Mouse (Mus musculus) kidney, postnatal 0 days (tissue): Measurements from ENCODE around the gene Spc25. TPM values are rescaled to one million over a fixed set of nuclear protein-coding genes. Genes with fewer than 3 reads are reported as not detected.

ENCODE experiments used
- ATAC-seq: fragments of 200-750 bp; cut with Nextera tagmentation; replicated peaks from 2 replicates; pipeline ENCODE4 v1.8.0; 2017; ENCODE audit warnings: low read depth, moderate number of reproducible peaks, moderate TSS enrichment, moderate library complexity; ENCODE audit not compliant: low FRiP score
- DNase-seq: peaks from one replicate; pipeline ENCODE4 v3.0.0-alpha.2; 2016; ENCODE audit warnings: low spot score
- H3K27ac ChIP-seq: fragments of 300-500 bp; sonication (generic); 2 replicates; pipeline ENCODE4 v1.5.1; 2014; ENCODE audit warnings: mild to moderate bottlenecking
- H3K27me3 ChIP-seq: fragments of 300-500 bp; sonication (generic); 2 replicates; pipeline ENCODE4 v1.6.1; 2014; ENCODE audit warnings: low read length, mixed read lengths; ENCODE audit not compliant: insufficient read depth
- H3K36me3 ChIP-seq: fragments of 300-500 bp; sonication (generic); 2 replicates; pipeline ENCODE4 v1.6.1; 2014; ENCODE audit warnings: low read length, mixed read lengths; ENCODE audit not compliant: insufficient read depth
- H3K4me1 ChIP-seq: fragments of 300-500 bp; sonication (generic); replicated peaks from 2 replicates; pipeline ENCODE4 v1.6.1; 2014; ENCODE audit warnings: antibody characterized with exemption, low read length, mixed read lengths; ENCODE audit not compliant: insufficient read depth
- H3K4me2 ChIP-seq: fragments of 300-500 bp; sonication (generic); 2 replicates; pipeline ENCODE4 v1.6.1; 2014; ENCODE audit warnings: mild to moderate bottlenecking, low read length, moderate library complexity, mixed read lengths
- H3K4me3 ChIP-seq: fragments of 300-500 bp; sonication (generic); replicated peaks from 2 replicates; pipeline ENCODE4 v1.5.1; 2014; ENCODE audit warnings: low read depth, low read length
- H3K9ac ChIP-seq: fragments of 300-500 bp; sonication (generic); 2 replicates; pipeline ENCODE4 v1.6.1; 2014; ENCODE audit warnings: low read depth, low read length
- H3K9me3 ChIP-seq: fragments of 300-500 bp; sonication (generic); replicated peaks from 2 replicates; pipeline ENCODE4 v1.6.1; 2016; ENCODE audit warnings: low read length, inconsistent platforms, mixed read lengths
- CTCF ChIP-seq: IDR thresholded peaks from 2 replicates; pipeline ENCODE4 v1.5.1; 2016; ENCODE audit warnings: antibody characterized with exemption, low read depth, mild to moderate bottlenecking, moderate library complexity
- WGBS: fragments of 180-500 bp; shearing (Covaris S2); extraction: QIAGEN DNeasy Blood & Tissue Kit; methylation state at CpG from one replicate; pipeline ENCODE4 v1.1.7; 2014; 5-methylcytosine and 5-hydroxymethylcytosine counted together
- polyA plus RNA-seq: library from polyadenylated mRNA; unstranded; fragments of >200 nt; fragmentation: Nextera tagmentation; extraction: Ambion mirVana; gene quantifications from 2 replicates; pipeline ENCODE4 v1.2.1, GENCODE M21; 2015

The Spc25 gene
- polyA plus RNA-seq, 1 experiment from 2014 or later, result 165 TPM

DNA sequence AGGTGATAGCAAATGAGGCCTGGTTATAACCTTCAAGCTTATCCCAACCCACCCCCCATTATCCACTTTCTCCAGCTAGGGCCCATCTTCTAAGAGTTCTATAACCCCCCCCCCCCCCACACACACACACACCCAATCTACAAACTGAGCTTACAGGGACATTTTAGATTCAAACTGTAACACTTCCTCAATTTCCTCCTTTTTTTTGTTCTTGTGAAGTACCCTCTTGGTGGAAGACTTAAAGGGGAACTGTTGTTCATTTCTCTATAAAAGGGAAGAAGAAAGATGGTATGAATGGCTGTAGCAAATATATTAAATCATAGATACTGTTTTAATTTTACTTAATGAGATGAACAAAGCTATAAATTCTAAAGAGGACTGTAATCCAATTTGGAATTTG is 26.1 kb upstream of the Spc25 start:
- Histone ChIP-seq H3K9me3 (no peaks in the 10 kb centered on the region), H3K4me2 (no peak overlapping the region), H3K27ac (no peak overlapping the region), H3K4me1 (no peaks in the 10 kb centered on the region), H3K27me3 (no peaks in the 10 kb centered on the region), H3K36me3 (no peaks in the 10 kb centered on the region), H3K9ac (no peak overlapping the region), H3K4me3 (no peak overlapping the region)
- DNase-seq (no peak), ATAC-seq (no peak)
- TF ChIP-seq CTCF, result no peak

- Histone ChIP-seq H3K27ac (no peak overlapping the region), H3K4me2 (no peak overlapping the region), H3K4me1 (no peaks in the 10 kb centered on the region), H3K9ac (no peak overlapping the region), H3K27me3 (no peaks in the 10 kb centered on the region), H3K9me3 (no peaks in the 10 kb centered on the region), H3K4me3 (no peak overlapping the region), H3K36me3 (no peaks in the 10 kb centered on the region)
- 66% methylated on average over 2 of the region's 2 CpGs for WGBS
- no peak for TF ChIP-seq CTCF
- no peak for ATAC-seq
- DNase-seq, result no peak
These were observed 24.1 kb upstream of the Spc25 start for GRCm38 (mm10) chr2:69230137-69230536.

DNA sequence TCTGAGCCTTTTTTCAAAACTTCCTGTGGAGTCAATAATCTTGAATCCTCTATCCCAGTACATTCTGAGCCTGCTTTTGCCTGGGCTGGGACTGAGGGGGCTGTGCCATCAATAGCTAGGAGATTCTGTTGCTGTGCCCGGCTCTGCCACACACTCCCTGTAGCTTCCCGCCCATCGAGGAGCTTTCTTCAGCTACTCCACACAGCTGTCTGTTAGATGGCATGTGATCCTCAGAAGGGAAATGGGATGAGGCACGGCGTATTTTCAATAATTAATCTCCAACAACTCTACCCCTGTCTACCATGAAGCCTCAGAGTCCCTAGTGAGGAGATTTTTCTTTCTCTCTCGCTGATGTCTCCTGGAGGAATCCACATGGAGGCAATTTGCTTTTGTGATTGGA is 22.6 kb upstream of the Spc25 start:
- Histone ChIP-seq H3K9ac (no peak overlapping the region), H3K4me1 (no peaks in the 10 kb centered on the region), H3K4me3 (no peak overlapping the region), H3K4me2 (no peak overlapping the region), H3K36me3 (no peaks in the 10 kb centered on the region), H3K9me3 (no peaks in the 10 kb centered on the region), H3K27ac (no peak overlapping the region), H3K27me3 (no peaks in the 10 kb centered on the region)
- DNase-seq, result no peak
- WGBS, result 72% methylated on average over 6 of the region's 6 CpGs
- no peak for TF ChIP-seq CTCF
- no peak for ATAC-seq

DNA sequence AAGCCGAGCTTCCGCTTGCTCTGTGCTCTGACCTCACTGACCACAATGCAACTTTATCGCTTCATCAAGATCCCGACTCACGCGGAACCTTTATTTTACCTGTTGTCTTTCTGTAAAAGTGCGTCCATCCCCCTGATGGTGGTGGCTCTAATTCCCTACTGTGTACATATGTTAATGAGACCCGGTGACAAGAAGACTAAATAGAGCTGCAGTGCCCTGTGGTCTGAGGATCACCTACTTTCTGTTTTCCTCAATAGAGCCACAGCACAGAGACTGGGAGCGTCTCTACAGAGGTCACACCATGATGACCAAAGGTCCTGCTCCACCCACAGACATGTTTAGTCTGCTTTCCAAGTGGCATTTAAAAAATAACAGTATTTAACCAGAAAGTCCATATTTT is 20.9 kb upstream of the Spc25 start:
- H3K27ac ChIP-seq, result no peak overlapping the region
- no peaks in the 10 kb centered on the region for H3K36me3 ChIP-seq
- H3K27me3 ChIP-seq, result no peaks in the 10 kb centered on the region
- no peak overlapping the region for H3K9ac ChIP-seq
- H3K4me2 ChIP-seq, result no peak overlapping the region
- DNase-seq (no peak), ATAC-seq (no peak)
- no peak overlapping the region for H3K4me3 ChIP-seq
- 92% methylated on average over 9 of the region's 9 CpGs for WGBS
- TF ChIP-seq CTCF, result no peak
- H3K9me3 ChIP-seq, result no peaks in the 10 kb centered on the region
- H3K4me1 ChIP-seq, result no peaks in the 10 kb centered on the region

DNA sequence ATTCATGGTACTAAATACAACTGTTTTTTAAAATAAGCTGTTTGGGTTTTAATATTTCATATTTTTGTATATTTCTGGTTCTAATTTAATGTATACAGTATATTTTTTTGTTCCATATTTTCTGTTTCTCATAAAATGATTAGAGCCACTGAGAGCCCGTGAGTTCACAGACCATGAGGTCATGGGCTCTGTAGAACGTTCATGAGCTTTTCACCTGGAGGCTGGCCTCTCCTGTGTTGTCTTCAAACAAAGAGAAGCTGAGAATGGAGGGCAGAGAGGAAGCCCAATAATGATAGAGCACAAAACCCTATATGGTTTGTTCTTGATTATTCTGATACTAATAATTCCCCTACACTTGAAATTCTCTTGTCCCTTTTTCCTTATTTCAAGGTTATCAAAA is 18.7 kb upstream of the Spc25 start:
- Histone ChIP-seq H3K27ac (no peak overlapping the region), H3K4me2 (no peak overlapping the region), H3K27me3 (no peaks in the 10 kb centered on the region), H3K9ac (no peak overlapping the region), H3K4me1 (no peaks in the 10 kb centered on the region), H3K4me3 (no peak overlapping the region), H3K36me3 (no peaks in the 10 kb centered on the region), H3K9me3 (no peaks in the 10 kb centered on the region)
- 71% methylated on average over 2 of the region's 2 CpGs for WGBS
- no peak for ATAC-seq
- DNase-seq, result no peak
- TF ChIP-seq CTCF, result no peak

DNA sequence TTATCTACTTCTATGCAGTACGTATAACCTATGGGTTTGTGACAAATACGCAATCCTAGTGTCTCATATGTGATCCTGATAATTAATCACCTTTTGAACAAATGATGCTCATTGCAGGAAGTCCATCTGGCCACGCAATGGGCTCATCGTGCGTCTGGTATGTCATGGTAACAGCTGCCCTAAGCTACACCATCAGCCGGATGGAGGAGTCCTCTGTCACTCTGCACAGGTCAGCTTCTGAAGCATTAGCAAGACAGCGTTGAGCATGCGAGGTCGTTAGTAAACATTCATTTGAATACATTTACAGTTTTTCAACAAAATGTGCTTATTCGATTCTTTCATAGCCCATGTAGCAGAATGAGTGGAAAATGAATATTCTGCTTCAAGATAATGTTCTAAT is 16.8 kb upstream of the Spc25 start:
- TF ChIP-seq CTCF, result no peak
- no peaks in the 10 kb centered on the region for H3K4me1 ChIP-seq
- no peak overlapping the region for H3K9ac ChIP-seq
- H3K9me3 ChIP-seq, result no peaks in the 10 kb centered on the region
- H3K4me3 ChIP-seq, result no peak overlapping the region
- no peak overlapping the region for H3K4me2 ChIP-seq
- no peak for DNase-seq
- H3K27ac ChIP-seq, result no peak overlapping the region
- no peak for ATAC-seq
- no peaks in the 10 kb centered on the region for H3K27me3 ChIP-seq
- no peaks in the 10 kb centered on the region for H3K36me3 ChIP-seq
- 88% methylated on average over 10 of the region's 10 CpGs for WGBS

- Histone ChIP-seq H3K27me3 (no peaks in the 10 kb centered on the region), H3K4me2 (no peak overlapping the region), H3K36me3 (no peaks in the 10 kb centered on the region), H3K9me3 (no peaks in the 10 kb centered on the region), H3K27ac (no peak overlapping the region), H3K4me3 (no peak overlapping the region), H3K9ac (no peak overlapping the region), H3K4me1 (no peaks in the 10 kb centered on the region)
- no peak for ATAC-seq
- no peak for TF ChIP-seq CTCF
- DNase-seq, result no peak
- WGBS, result 76% methylated on average over 5 of the region's 5 CpGs
These were observed 15.9 kb upstream of the Spc25 start for GRCm38 (mm10) chr2:69221868-69222416.
